Mouse (Mus musculus) forebrain, postnatal 0 days (tissue): ENCODE measurements around the gene Tagln2. TPM values are rescaled to one million over a fixed set of nuclear protein-coding genes. Genes with fewer than 3 reads are reported as not detected.

ENCODE experiments used
- ATAC-seq: fragments of 200-750 bp; cut with Nextera tagmentation; 2 replicates; pipeline ENCODE4 v1.8.0; 2017; ENCODE audit warnings: mild to moderate bottlenecking, moderate library complexity
- DNase-seq: peaks from one replicate; pipeline ENCODE4 v3.0.0-alpha.2; 2015
- H3K27ac ChIP-seq: fragments of 300-500 bp; sonication (generic); 2 replicates; pipeline ENCODE4 v1.5.1; 2014; ENCODE audit warnings: low read depth, mild to moderate bottlenecking, antibody characterized with exemption, low read length, moderate library complexity, mixed read lengths
- H3K27me3 ChIP-seq: fragments of 300-500 bp; sonication (generic); 2 replicates; pipeline ENCODE4 v1.6.1; 2014; ENCODE audit warnings: mild to moderate bottlenecking, low read length, mixed read lengths; ENCODE audit not compliant: insufficient read depth
- H3K36me3 ChIP-seq: fragments of 300-500 bp; sonication (generic); 2 replicates; pipeline ENCODE4 v1.6.1; 2014; ENCODE audit warnings: mild to moderate bottlenecking, moderate library complexity; ENCODE audit not compliant: insufficient read depth
- H3K4me1 ChIP-seq: fragments of 300-500 bp; sonication (generic); 2 replicates; pipeline ENCODE4 v1.6.1; 2014; ENCODE audit warnings: antibody characterized with exemption; ENCODE audit not compliant: insufficient read depth
- H3K4me2 ChIP-seq: fragments of 300-500 bp; sonication (generic); 2 replicates; pipeline ENCODE4 v1.6.1; 2014; ENCODE audit warnings: low read depth, mild to moderate bottlenecking, moderate library complexity
- H3K4me3 ChIP-seq: fragments of 300-500 bp; sonication (generic); 2 replicates; pipeline ENCODE4 v1.5.1; 2014; ENCODE audit warnings: low read depth, low read length, mixed read lengths
- H3K9ac ChIP-seq: fragments of 300-500 bp; sonication (generic); 2 replicates; pipeline ENCODE4 v1.6.1; 2014; ENCODE audit warnings: mild to moderate bottlenecking
- H3K9me3 ChIP-seq: fragments of 300-500 bp; sonication (generic); 2 replicates; pipeline ENCODE4 v1.6.1; 2016; ENCODE audit warnings: low read length
- CTCF ChIP-seq: sonication (generic); IDR thresholded peaks from 2 replicates; pipeline ENCODE4 v1.5.1; 2016; ENCODE audit warnings: antibody characterized with exemption, control low read depth, low read depth
- WGBS: fragments of 180-500 bp; shearing (Covaris S2); extraction: QIAGEN DNeasy Blood & Tissue Kit; methylation state at CpG from one replicate; pipeline ENCODE4 v1.1.7; 2014; 5-methylcytosine and 5-hydroxymethylcytosine counted together
- polyA plus RNA-seq: library from polyadenylated mRNA; unstranded; fragments of >200 nt; fragmentation: Nextera tagmentation; extraction: Ambion mirVana; gene quantifications from 2 replicates; pipeline ENCODE4 v1.2.1, GENCODE M21; 2015
- total RNA-seq: library from RNA; depleted of rRNA; stranded (reverse); fragments of >200 nt; gene quantifications from 2 replicates; pipeline ENCODE4 v1.2.3, GENCODE M21; 2014

Gene Tagln2
- total and polyA plus RNA-seq, 2 experiments from 2014 or later: 33.8 to 48.5 TPM

DNA sequence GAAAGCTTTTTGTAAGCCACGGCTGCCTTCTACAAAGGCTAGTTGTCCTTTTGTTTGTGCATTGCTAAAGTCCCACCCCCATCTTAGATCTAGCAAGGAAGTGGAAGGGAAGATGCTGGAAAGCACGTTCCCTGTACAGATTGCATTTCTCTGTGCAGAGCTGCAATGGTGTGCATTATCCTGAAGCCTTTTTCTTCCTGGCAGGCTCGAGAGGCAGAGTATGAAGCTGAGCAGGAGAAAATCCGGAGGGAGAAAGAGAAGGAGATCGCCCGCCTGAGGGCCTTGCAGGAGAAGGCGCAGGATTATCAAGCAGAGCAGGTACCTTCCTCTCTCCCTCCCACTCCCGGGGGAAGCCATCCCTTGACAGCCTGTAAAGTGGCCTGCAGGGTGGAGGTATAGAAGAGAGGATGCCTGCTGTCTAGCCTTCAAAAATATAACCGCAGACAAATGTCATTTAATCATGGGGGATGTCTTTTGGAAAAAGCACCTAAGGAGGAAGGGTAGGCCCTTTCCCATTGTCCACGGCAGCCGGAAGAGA is 40.5 kb downstream of the Tagln2 start:
- Histone ChIP-seq H3K9ac (peak overlapping the region; percentile 14; the same call in 1 of the 2 replicates), H3K4me1 (no peaks in the 10 kb centered on the region), H3K4me3 (no peak overlapping the region), H3K4me2 (no peak overlapping the region), H3K9me3 (no peaks in the 10 kb centered on the region), H3K36me3 (no peaks in the 10 kb centered on the region), H3K27me3 (no peaks in the 10 kb centered on the region), H3K27ac (0 out of 2 replicates have a peak overlapping the region, but pooled peaks have one; percentile 15)
- peak; percentile 37 for DNase-seq
- WGBS: 36% methylated on average over 11 of the region's 11 CpGs
- peak; percentile 43 for ATAC-seq
- no peak for TF ChIP-seq CTCF

DNA sequence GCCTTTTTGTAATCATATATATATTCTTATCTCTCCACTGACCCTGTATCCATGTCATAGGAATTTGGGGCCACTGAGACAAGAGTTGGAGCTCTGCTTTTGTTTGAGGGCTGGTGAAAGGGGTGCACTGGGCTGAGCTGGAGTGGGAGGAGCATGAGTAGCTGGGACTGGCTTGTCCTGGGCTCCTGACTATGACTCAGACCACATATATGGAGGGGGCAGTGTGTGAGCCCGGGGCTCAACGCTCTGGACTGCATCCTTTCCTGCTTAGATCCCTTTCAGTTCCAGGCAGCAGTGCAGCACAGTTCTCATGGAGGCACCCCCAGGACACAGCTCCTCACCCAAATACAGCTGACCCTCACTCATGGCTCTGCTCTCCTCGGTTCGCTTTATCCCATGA is 46.2 kb downstream of the Tagln2 start:
- no peak for TF ChIP-seq CTCF
- 93% methylated on average over 4 of the region's 4 CpGs for WGBS
- ATAC-seq: no peak
- Histone ChIP-seq H3K27me3 (no peaks in the 10 kb centered on the region), H3K4me1 (peaks cover 7% of the 10 kb centered on the region; the same call in 1 of the 2 replicates), H3K4me2 (no peak overlapping the region), H3K9ac (no peak overlapping the region), H3K4me3 (no peak overlapping the region), H3K9me3 (no peaks in the 10 kb centered on the region), H3K36me3 (no peaks in the 10 kb centered on the region), H3K27ac (no peak overlapping the region)
- DNase-seq: no peak

DNA sequence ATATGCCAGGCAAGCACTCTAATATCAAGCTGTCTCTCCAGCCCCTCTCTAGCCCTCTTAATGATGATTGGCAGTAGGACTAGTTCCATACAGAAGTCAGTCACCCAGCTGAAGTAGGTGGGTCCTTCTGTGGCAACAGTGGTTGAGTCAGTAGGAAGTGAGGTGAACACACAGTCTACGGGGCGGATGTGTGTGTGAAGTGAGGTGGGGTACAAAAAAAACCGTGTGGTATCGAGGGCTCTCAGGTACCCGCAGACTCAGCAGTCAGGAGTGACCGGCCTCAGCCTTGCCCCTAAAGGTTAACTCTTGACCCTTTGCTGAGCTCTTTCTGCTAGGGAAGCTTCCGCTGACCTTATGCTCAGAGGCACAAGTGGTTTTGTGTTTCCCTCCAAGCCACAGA is 48.7 kb downstream of the Tagln2 start:
- no peaks in the 10 kb centered on the region for H3K27me3 ChIP-seq
- 65% methylated on average over 7 of the region's 7 CpGs for WGBS
- H3K27ac ChIP-seq: no peak overlapping the region
- DNase-seq (no peak), ATAC-seq (no peak)
- H3K36me3 ChIP-seq: no peaks in the 10 kb centered on the region
- H3K4me2 ChIP-seq: no peak overlapping the region
- no peak overlapping the region for H3K9ac ChIP-seq
- H3K4me1 ChIP-seq: peaks cover 9% of the 10 kb centered on the region; the same call in 1 of the 2 replicates
- no peaks in the 10 kb centered on the region for H3K9me3 ChIP-seq
- no peak overlapping the region for H3K4me3 ChIP-seq
- TF ChIP-seq CTCF: no peak

DNA sequence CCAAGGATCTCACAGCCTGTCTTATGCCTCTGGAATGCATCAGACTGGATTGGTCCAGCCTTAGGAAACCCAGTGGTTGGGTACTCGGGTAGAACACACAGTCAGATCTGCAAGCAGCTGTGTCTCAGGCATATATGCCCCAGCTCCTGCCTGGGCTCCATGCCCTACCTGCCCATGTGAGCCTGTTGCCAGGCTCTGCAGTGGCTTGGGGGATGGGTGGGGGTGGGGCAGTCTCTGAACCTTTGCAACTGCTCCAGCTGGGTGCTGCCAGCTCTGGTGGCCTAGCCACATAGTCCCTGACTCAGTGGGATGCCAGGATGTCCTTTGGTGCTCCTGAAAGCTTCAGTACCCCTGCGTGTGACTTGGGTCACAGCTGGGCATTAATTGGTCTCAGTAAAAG is 49.5 kb downstream of the Tagln2 start:
- no peak for DNase-seq
- no peaks in the 10 kb centered on the region for H3K27me3 ChIP-seq
- peak overlapping the region; percentile 65 for H3K4me2 ChIP-seq
- peaks cover 9% of the 10 kb centered on the region; the same call in 1 of the 2 replicates for H3K4me1 ChIP-seq
- H3K27ac ChIP-seq: no peak overlapping the region
- H3K9me3 ChIP-seq: no peaks in the 10 kb centered on the region
- H3K4me3 ChIP-seq: no peak overlapping the region
- TF ChIP-seq CTCF: no peak
- H3K36me3 ChIP-seq: no peaks in the 10 kb centered on the region
- 11% methylated on average over 2 of the region's 2 CpGs for WGBS
- no peak overlapping the region for H3K9ac ChIP-seq
- ATAC-seq: no peak

DNA sequence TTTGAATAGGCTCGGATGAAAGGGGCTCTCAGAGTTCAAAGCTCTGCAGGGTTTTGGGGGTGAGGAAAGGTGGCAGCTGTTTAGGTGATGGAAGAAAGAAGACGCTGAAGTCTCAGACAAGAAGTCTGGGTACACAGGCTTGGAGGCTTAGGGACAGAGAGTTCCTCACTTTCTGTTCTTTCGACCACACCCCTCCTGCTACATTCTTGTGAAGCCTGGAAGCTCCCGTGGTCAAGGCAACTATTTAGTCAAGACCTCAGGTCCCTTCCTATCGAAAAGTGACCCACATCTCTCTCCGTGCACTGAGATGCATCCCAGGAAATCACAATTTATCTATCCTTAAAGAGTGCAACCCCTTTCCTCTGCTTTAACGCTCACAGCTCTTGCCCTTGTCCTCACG is 49.9 kb downstream of the Tagln2 start:
- Histone ChIP-seq H3K27me3 (no peaks in the 10 kb centered on the region), H3K9me3 (no peaks in the 10 kb centered on the region), H3K36me3 (no peaks in the 10 kb centered on the region), H3K27ac (no peak overlapping the region), H3K4me2 (peak overlapping the region; percentile 65), H3K4me3 (peak overlapping the region; percentile 40), H3K4me1 (peaks cover 9% of the 10 kb centered on the region; the same call in 1 of the 2 replicates), H3K9ac (peak overlapping the region; percentile 51)
- ATAC-seq: no peak
- no peak for DNase-seq
- no peak for TF ChIP-seq CTCF
- WGBS: 4% methylated on average over 8 of the region's 8 CpGs

DNA sequence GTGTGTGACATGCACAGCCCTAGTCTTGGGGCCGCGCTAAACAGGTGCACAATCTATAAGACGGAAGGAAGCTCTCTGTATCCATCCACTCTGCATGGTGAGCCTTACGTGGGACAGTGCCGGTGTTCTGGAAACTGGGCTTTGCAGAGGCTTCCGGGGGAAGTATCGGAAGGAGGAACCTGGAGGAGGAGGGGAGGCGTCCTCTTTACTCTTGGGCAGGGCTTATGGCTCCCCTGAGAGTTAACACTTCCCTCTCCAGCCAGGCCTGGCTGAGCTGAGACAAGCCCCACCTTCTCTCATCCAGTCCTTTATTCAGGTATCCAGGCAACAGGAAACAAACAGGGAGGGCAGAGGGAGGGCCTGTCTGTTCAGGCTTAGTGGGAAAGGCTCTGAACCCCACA is 50.7 kb downstream of the Tagln2 start:
- H3K9me3 ChIP-seq: no peaks in the 10 kb centered on the region
- H3K4me3 ChIP-seq: peak overlapping the region; percentile 40
- H3K4me1 ChIP-seq: peaks cover 9% of the 10 kb centered on the region; the same call in 1 of the 2 replicates
- H3K4me2 ChIP-seq: peak overlapping the region; percentile 65
- H3K27ac ChIP-seq: 0 out of 2 replicates have a peak overlapping the region, but pooled peaks have one; percentile 35
- H3K36me3 ChIP-seq: no peaks in the 10 kb centered on the region
- ATAC-seq: peak; percentile 94
- WGBS: 2% methylated on average over 8 of the region's 8 CpGs
- TF ChIP-seq CTCF: no peak
- peak overlapping the region; percentile 51 for H3K9ac ChIP-seq
- peak; percentile 69 for DNase-seq
- no peaks in the 10 kb centered on the region for H3K27me3 ChIP-seq

DNA sequence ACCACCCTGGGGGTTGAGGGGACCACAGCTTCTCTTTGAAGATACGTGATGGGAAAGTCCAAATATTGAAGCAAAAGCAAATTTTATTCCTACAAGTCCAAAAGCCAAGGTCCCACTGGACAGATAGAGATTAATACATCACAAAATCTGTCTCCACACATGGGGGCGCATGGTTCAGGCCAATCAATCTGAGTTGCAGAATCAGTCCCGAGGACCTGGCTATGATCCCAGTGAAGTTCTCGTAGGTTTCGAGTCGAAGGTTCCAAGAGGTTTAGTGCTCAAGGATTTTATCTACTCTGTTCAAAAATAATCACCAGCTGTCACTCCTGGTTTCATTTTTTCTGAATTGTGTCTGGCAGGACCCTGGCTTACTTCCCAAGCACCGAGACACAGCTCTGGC is 51.2 kb downstream of the Tagln2 start:
- no peaks in the 10 kb centered on the region for H3K36me3 ChIP-seq
- ATAC-seq (no peak), DNase-seq (no peak)
- H3K27me3 ChIP-seq: no peaks in the 10 kb centered on the region
- peak overlapping the region; percentile 40 for H3K4me3 ChIP-seq
- peaks cover 9% of the 10 kb centered on the region; the same call in 1 of the 2 replicates for H3K4me1 ChIP-seq
- H3K4me2 ChIP-seq: peak overlapping the region; percentile 65
- H3K9me3 ChIP-seq: no peaks in the 10 kb centered on the region
- 36% methylated on average over 7 of the region's 7 CpGs for WGBS
- TF ChIP-seq CTCF: no peak
- H3K9ac ChIP-seq: peak overlapping the region; percentile 51
- no peak overlapping the region for H3K27ac ChIP-seq
